Mouse (Mus musculus) CH12.LX (cell line): ENCODE results near the gene Tet2.

Source experiments
- CHD1 ChIP-seq: IDR thresholded peaks from 2 replicates; pipeline ENCODE4 v1.6.1; 2012; ENCODE audit warnings: low read depth, low read length, improper control_type of control experiment, inconsistent platforms
- CHD2 ChIP-seq: IDR thresholded peaks from 2 replicates; pipeline ENCODE4 v1.6.1; 2011; ENCODE audit warnings: low read length, improper control_type of control experiment
- CTCF ChIP-seq, 2 experiments: IDR thresholded peaks in 1 of 2; conservative IDR thresholded peaks in 1 of 2; 2 replicates each; pipeline ENCODE4 v1.5.1; 2011 to 2012; ENCODE audit warnings: low read depth in 2 of 2, low read length in 2 of 2, improper control_type of control experiment in 1 of 2, inconsistent platforms in 1 of 2, mild to moderate bottlenecking in 1 of 2, moderate library complexity in 1 of 2
- ELF1 ChIP-seq: IDR thresholded peaks from 2 replicates; pipeline ENCODE4 v1.6.1; 2014; ENCODE audit warnings: low read depth, mild to moderate bottlenecking, inconsistent platforms, low read length, improper control_type of control experiment
- EP300 ChIP-seq: IDR thresholded peaks from 2 replicates; pipeline ENCODE4 v1.6.1; 2011; ENCODE audit warnings: low read length, improper control_type of control experiment
- ETS1 ChIP-seq: conservative IDR thresholded peaks from 2 replicates; pipeline ENCODE4 v1.6.1; 2012; ENCODE audit warnings: low read depth, mild to moderate bottlenecking, inconsistent platforms, low read length, improper control_type of control experiment, moderate library complexity
- POLR2A ChIP-seq: IDR thresholded peaks from 2 replicates; pipeline ENCODE4 v1.6.1; 2011; ENCODE audit warnings: low read depth, mild to moderate bottlenecking, improper control_type of control experiment, low read length
- TCF12 ChIP-seq: IDR thresholded peaks from 2 replicates; pipeline ENCODE4 v1.6.1; 2014; ENCODE audit warnings: low read depth, mild to moderate bottlenecking, inconsistent platforms, low read length, improper control_type of control experiment
- USF2 ChIP-seq: conservative IDR thresholded peaks from 2 replicates; pipeline ENCODE4 v1.6.1; 2011; ENCODE audit warnings: low read depth, low read length, improper control_type of control experiment
- ZKSCAN1 ChIP-seq: IDR thresholded peaks from 2 replicates; pipeline ENCODE4 v1.6.1; 2012; ENCODE audit warnings: low read depth, inconsistent platforms, low read length, improper control_type of control experiment, borderline replicate concordance

GRCm38 (mm10) chr3:133531101-133531500, 13.8 kb downstream of the Tet2 start:
- TF ChIP-seq ELF1 (no peak), CTCF (conservative IDR thresholded peaks at IDR 0.05 in 1 of 2, IDR thresholded peaks at IDR 0.05 in 1 of 2; ENCODE audit: low read depth in 2 of 2, low read length in 2 of 2) (no peak), CHD2 (no peak), USF2 (no peak), ETS1 (no peak), EP300 (no peak), TCF12 (no peak), POLR2A (no peak), CHD1 (no peak), ZKSCAN1 (no peak)
